Mouse (Mus musculus) kidney, embryonic 14.5 days (tissue): Measurements from ENCODE around the gene Htra1. TPM values are rescaled to one million over a fixed set of nuclear protein-coding genes. Genes with fewer than 3 reads are reported as not detected.
A peak's percentile ranks its signal among the peaks of the same experiment; 100 is the strongest.

ENCODE experiments used
- ATAC-seq: fragments of 200-750 bp; cut with Nextera tagmentation; 2 replicates; pipeline ENCODE4 v1.8.0; 2017; ENCODE audit warnings: moderate number of reproducible peaks, mild to moderate bottlenecking, moderate TSS enrichment, moderate library complexity; ENCODE audit not compliant: low FRiP score, low TSS enrichment
- H3K27ac ChIP-seq: fragments of 300-500 bp; sonication (generic); 2 replicates; pipeline ENCODE4 v1.5.1; 2014; ENCODE audit warnings: low read depth, mild to moderate bottlenecking, low read length, moderate library complexity, mixed read lengths
- H3K27me3 ChIP-seq: fragments of 300-500 bp; sonication (generic); 2 replicates; pipeline ENCODE4 v1.6.1; 2014; ENCODE audit warnings: mild to moderate bottlenecking, low read length; ENCODE audit not compliant: control insufficient read depth, insufficient read depth
- H3K36me3 ChIP-seq: fragments of 300-500 bp; sonication (generic); 2 replicates; pipeline ENCODE4 v1.6.1; 2014; ENCODE audit warnings: low read length, mixed read lengths; ENCODE audit not compliant: control insufficient read depth, insufficient read depth
- H3K4me1 ChIP-seq: fragments of 300-500 bp; sonication (generic); 2 replicates; pipeline ENCODE4 v1.6.1; 2014; ENCODE audit warnings: low read length, mixed read lengths; ENCODE audit not compliant: control insufficient read depth, insufficient read depth
- H3K4me2 ChIP-seq: fragments of 300-500 bp; sonication (generic); replicated peaks from 2 replicates; pipeline ENCODE4 v1.6.1; 2014; ENCODE audit warnings: low read depth, mild to moderate bottlenecking, low read length
- H3K4me3 ChIP-seq: fragments of 300-500 bp; sonication (generic); 2 replicates; pipeline ENCODE4 v1.5.1; 2014; ENCODE audit warnings: mild to moderate bottlenecking, low read length
- H3K9ac ChIP-seq: fragments of 300-500 bp; sonication (generic); 2 replicates; pipeline ENCODE4 v1.6.1; 2014; ENCODE audit warnings: low read depth, mild to moderate bottlenecking, low read length, moderate library complexity
- H3K9me3 ChIP-seq: fragments of 300-500 bp; sonication (generic); 2 replicates; pipeline ENCODE4 v1.6.1; 2016; ENCODE audit warnings: low read length; ENCODE audit not compliant: control insufficient read depth
- WGBS: fragments of 180-500 bp; shearing (Covaris S2); extraction: QIAGEN DNeasy Blood & Tissue Kit; methylation state at CpG from one replicate; pipeline ENCODE4 v1.1.7; 2014; 5-methylcytosine and 5-hydroxymethylcytosine counted together
- polyA plus RNA-seq: library from polyadenylated mRNA; unstranded; fragments of >200 nt; fragmentation: Nextera tagmentation; extraction: Ambion mirVana; gene quantifications from 2 replicates; pipeline ENCODE4 v1.2.1, GENCODE M21; 2014

Gene Htra1
- polyA plus RNA-seq, 1 experiment from 2014 or later, result 3.0 TPM

DNA sequence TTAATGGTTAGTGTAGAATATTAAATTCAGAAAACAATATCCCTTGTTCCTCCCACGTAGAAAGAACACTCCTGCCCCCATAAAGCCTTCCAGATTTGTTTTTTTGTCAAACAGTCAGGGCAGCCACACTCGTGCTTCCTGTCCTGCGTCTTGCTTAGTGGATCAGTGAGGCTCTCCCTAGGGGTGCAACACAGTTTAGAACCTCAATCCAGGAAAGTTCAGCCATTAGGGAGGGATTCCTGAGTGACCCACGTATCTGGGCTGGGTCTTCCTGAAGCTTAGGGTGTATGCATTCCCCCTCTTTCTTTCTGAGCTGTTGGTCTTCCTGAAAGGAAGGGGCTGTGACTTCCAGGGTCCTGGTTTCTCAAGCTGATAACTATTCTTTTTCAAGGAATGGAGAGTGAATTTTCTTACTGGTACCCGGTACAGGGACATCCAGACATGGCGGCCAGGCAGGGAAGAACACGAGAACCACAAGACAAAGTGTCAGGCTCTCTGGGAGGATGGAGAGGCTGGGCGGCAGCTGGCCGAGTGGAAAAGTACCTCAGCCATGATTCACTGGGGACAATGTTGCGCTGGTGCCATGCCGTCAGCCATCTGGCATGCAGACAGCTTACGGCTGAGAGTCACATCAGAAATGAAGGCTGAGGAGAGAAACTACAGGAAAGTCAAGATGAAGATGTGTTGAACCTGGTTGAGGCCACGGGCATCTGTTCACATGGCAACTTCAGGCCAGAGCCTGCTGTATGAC lies 12.8 kb upstream of the Htra1 start:
- WGBS, result 68% methylated on average over 13 of the region's 13 CpGs
- Histone ChIP-seq H3K27ac (no peak overlapping the region), H3K4me1 (no peaks in the 10 kb centered on the region), H3K4me3 (no peak overlapping the region), H3K9me3 (no peaks in the 10 kb centered on the region), H3K9ac (no peak overlapping the region), H3K4me2 (no peak overlapping the region), H3K36me3 (no peaks in the 10 kb centered on the region), H3K27me3 (no peaks in the 10 kb centered on the region)
- no peak for ATAC-seq

- 69% methylated on average over 3 of the region's 3 CpGs for WGBS
- ATAC-seq, result no peak
These were observed 5.5 kb upstream of the Htra1 start for GRCm38 (mm10) chr7:130930401-130930800.

GRCm38 (mm10) chr7:130932921-130933320 lies 3.0 kb upstream of the Htra1 start:
- H3K4me3 ChIP-seq, result no peak overlapping the region
- peaks cover 49% of the 10 kb centered on the region for H3K27me3 ChIP-seq
- H3K9me3 ChIP-seq, result no peaks in the 10 kb centered on the region
- no peak for ATAC-seq
- no peaks in the 10 kb centered on the region for H3K36me3 ChIP-seq
- no peak overlapping the region for H3K27ac ChIP-seq
- peaks cover 11% of the 10 kb centered on the region for H3K4me1 ChIP-seq
- no peak overlapping the region for H3K4me2 ChIP-seq
- no peak overlapping the region for H3K9ac ChIP-seq
- 87% methylated on average over 9 of the region's 9 CpGs for WGBS

More at GRCm38 (mm10) chr7:130930401-130930800, 5.5 kb upstream of the Htra1 start:
- H3K9me3 ChIP-seq, result no peaks in the 10 kb centered on the region
- no peak overlapping the region for H3K4me3 ChIP-seq
- peaks cover 24% of the 10 kb centered on the region for H3K27me3 ChIP-seq
- no peak overlapping the region for H3K9ac ChIP-seq
- no peak overlapping the region for H3K4me2 ChIP-seq
- no peaks in the 10 kb centered on the region for H3K36me3 ChIP-seq
- peaks cover under 1% of the 10 kb centered on the region for H3K4me1 ChIP-seq
- no peak overlapping the region for H3K27ac ChIP-seq

GRCm38 (mm10) chr7:130934654-130935053 lies 1.3 kb upstream of the Htra1 start:
- Histone ChIP-seq H3K9ac (no peak overlapping the region), H3K27ac (no peak overlapping the region), H3K4me2 (no peak overlapping the region), H3K4me3 (no peak overlapping the region), H3K27me3 (peaks cover 60% of the 10 kb centered on the region), H3K9me3 (no peaks in the 10 kb centered on the region), H3K36me3 (no peaks in the 10 kb centered on the region), H3K4me1 (peaks cover 11% of the 10 kb centered on the region)
- no peak for ATAC-seq
- WGBS, result 80% methylated on average over 4 of the region's 4 CpGs

DNA sequence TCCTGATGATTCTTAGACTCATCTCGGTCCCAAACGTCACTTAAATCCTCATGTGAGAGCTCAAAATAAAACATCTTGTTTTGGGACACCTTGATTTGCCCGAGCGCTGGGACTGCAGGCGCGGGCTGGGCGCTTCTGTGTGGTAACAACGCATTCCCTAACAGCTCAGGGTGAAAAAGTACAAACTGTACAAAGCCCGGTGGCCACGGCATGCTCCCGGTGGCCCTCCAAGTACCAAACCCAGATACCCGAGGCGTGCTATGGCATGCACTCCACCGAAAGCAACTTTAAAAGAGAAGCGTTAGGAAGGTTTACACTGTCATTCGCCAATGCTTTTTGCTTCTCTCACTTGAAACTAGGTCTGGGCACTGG lies 504 bp upstream of the Htra1 start:
- Histone ChIP-seq H3K4me1 (peaks cover 11% of the 10 kb centered on the region), H3K4me2 (peak overlapping the region; percentile 79), H3K27me3 (peaks cover 60% of the 10 kb centered on the region), H3K9ac (no peak overlapping the region), H3K27ac (no peak overlapping the region), H3K9me3 (no peaks in the 10 kb centered on the region), H3K4me3 (peak overlapping the region; percentile 51), H3K36me3 (no peaks in the 10 kb centered on the region)
- ATAC-seq, result no peak
- WGBS, result 8% methylated on average over 16 of the region's 16 CpGs

- no peaks in the 10 kb centered on the region for H3K36me3 ChIP-seq
- H3K27me3 ChIP-seq, result peaks cover 60% of the 10 kb centered on the region
- no peak overlapping the region for H3K27ac ChIP-seq
- ATAC-seq, result peak; percentile 48
- peak overlapping the region; percentile 51 for H3K4me3 ChIP-seq
- H3K9me3 ChIP-seq, result no peaks in the 10 kb centered on the region
- under 1% methylated on average over 48 of the region's 49 CpGs for WGBS
- peak overlapping the region; percentile 79 for H3K4me2 ChIP-seq
- peaks cover 11% of the 10 kb centered on the region for H3K4me1 ChIP-seq
- H3K9ac ChIP-seq, result peak overlapping the region; percentile 53
These were observed 601 bp downstream of the Htra1 start for GRCm38 (mm10) chr7:130936472-130936951.

DNA sequence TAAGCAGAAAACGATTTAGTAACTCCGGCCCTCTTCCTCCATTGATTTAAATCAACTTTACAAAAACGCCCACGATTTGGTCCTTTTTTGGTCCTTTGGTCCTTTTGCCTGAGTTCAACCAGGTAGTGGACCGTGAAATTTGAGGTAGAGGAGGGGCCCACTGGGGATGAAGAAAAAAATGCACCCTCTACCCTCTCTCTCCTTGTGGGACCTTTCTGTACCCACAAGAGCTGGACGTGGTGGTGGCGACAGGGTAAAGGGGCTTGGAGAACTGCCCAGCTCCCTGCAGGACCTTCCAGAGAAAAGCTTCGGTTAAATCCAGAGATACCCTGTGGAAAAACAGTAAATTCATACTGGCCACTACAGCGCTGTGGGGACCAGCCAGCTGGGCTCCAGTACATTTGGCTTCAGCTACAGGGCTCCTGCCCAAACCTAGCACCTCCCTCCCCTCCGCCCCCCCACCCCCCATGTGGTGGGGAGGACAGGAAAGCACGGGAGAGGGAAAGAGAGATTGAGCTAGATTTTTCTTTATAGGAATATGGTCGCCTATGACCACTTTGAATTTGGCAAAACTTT lies 1.4 kb downstream of the Htra1 start:
- no peaks in the 10 kb centered on the region for H3K9me3 ChIP-seq
- H3K27me3 ChIP-seq, result peaks cover 60% of the 10 kb centered on the region
- no peak overlapping the region for H3K9ac ChIP-seq
- H3K27ac ChIP-seq, result no peak overlapping the region
- ATAC-seq, result no peak
- no peaks in the 10 kb centered on the region for H3K36me3 ChIP-seq
- WGBS, result 24% methylated on average over 12 of the region's 12 CpGs
- H3K4me3 ChIP-seq, result peak overlapping the region; percentile 51; the same call in 1 of the 2 replicates
- no peak overlapping the region for H3K4me2 ChIP-seq
- H3K4me1 ChIP-seq, result peaks cover 11% of the 10 kb centered on the region

- Histone ChIP-seq H3K27me3 (peaks cover 58% of the 10 kb centered on the region), H3K36me3 (no peaks in the 10 kb centered on the region), H3K4me2 (no peak overlapping the region), H3K9me3 (no peaks in the 10 kb centered on the region), H3K4me1 (peaks cover 11% of the 10 kb centered on the region), H3K27ac (no peak overlapping the region), H3K4me3 (no peak overlapping the region), H3K9ac (no peak overlapping the region)
- 61% methylated on average over 4 of the region's 4 CpGs for WGBS
- no peak for ATAC-seq
These were observed 2.1 kb downstream of the Htra1 start for GRCm38 (mm10) chr7:130938005-130938404.

GRCm38 (mm10) chr7:130938896-130939295 lies 3.0 kb downstream of the Htra1 start:
- no peak for ATAC-seq
- Histone ChIP-seq H3K4me1 (peaks cover 11% of the 10 kb centered on the region), H3K36me3 (no peaks in the 10 kb centered on the region), H3K27ac (no peak overlapping the region), H3K27me3 (peaks cover 49% of the 10 kb centered on the region), H3K9ac (no peak overlapping the region), H3K4me3 (no peak overlapping the region), H3K4me2 (no peak overlapping the region), H3K9me3 (no peaks in the 10 kb centered on the region)
- WGBS, result 76% methylated on average over 8 of the region's 8 CpGs
